Mouse (Mus musculus): ENCODE data around the gene Mkks.

DNA sequence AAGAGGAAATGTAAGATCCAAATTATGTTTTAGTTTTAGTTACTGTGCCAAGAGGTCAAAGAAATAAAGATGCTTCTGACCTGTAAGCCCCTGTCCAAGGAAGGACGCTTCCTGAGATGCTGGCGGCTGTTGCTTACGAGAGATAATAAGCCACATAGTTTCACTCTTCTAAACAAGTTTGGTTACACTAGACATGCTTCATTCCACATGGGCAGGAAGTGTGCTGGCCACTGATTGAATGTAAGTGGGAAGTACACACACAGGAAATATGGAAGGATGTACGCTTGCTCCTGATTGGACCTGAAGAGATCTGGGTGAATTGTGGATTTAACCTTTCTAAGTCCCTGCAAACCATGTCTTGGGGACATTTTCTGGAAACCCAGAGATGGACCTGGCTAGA is 63.6 kb downstream of the Mkks start:
- TF ChIP-seq POLR2A (IDR thresholded peaks at IDR 0.05; ENCODE audit: low read depth, low read length) (no peak), CTCF (IDR thresholded peaks at IDR 0.05; ENCODE audit: extremely low read depth, insufficient read length, insufficient replicate concordance, low read depth, low read length) (no peak)
